Mouse (Mus musculus): ENCODE data around the gene Kctd14.

Kctd14 gene

DNA sequence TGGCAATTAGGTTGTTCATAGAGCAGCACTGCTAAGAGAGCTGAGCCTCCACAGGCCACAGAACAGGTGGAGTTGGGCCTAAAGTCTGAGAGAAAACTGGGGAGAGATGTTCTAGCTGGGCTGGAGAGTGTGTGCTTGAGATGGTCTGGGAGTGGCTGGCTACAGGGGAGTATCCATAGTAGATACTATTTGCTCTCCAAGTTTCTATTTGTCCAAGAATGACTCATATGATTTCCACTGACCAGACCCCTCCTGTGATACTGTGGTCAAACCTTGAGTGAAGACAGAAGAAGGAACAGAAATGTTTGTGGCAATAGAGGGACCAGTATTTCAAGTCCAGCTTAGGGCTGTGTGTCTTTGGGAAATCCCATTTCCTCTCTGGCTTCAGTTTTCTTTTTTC, 12.1 kb upstream of the Kctd14 start:
- DNase-seq (ENCODE audit: low spot score) = no peak

DNA sequence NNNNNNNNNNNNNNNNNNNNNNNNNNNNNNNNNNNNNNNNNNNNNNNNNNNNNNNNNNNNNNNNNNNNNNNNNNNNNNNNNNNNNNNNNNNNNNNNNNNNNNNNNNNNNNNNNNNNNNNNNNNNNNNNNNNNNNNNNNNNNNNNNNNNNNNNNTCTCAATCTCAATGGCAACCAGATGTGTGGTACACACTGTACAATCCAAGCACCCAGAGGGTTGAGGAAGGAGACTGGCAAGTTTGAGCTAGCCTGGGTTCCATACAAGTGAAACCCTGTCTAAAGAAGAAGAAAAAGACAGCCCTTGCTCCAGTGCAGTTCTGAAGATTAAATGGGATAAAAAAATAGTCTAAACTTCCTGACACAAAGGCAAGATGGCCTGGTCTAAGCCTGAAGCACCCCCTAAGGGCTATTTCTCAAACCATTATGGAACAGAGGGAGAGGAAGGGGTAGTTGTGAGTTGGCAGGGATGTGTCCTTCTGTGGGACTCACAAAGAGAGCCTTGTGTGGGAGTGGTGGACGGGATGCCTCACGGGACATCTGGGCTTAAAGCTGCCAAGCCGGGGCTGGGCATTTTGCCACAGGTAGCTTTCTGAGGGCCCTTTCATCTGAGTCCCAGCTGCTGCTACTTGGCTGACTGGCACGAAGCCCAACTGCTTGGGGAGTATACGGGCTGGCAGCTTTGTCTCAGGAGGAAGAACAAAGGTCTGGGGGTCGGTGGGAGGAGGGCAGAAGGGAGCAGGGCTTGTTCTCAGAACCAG, 4.8 kb upstream of the Kctd14 start:
- peak; percentile 89 for DNase-seq (ENCODE audit: low spot score)

DNA sequence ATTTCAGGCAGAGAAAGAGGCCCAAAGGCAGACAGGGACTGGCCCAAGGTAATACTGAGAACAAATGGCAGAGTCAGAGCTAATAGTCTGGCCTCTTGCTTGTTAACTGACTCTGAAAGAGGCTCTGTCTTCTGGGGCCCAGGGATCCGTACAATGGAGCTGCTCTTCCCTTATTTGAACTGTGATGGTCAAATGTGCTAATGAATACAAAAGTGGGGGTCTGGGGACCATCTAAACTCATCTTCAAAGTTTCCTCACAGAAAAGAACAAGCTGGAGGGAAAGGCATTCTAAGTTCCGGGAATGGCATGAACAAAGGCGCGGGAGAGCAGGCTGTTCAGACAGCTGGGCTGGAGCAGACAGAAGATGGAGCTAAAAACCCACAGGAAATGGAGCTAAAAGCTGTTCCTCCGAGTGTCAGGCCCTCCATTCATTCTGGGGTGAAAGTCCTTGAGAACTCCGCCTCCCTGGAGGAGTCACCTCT, 4.0 kb upstream of the Kctd14 start:
- DNase-seq (ENCODE audit: low spot score) = peak; percentile 38

DNA sequence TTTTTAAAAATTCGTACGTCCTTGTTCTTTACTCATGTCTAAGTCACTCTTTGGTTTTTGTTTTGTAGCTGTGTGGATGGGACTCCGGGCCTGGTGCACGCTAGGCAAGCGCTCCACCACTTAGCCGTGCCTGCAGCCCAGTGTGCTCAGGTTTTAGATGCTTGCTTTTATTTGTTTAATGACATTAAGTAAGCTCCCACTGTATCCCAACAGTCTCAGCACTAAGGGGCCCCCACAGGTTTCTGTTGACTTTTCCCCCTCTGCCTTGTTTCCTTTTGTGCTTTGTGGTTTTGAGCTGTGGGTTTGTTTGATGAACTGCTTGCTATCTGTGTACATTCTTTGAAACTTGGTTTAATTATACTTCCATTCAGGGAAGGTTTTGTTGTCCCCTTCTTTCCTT, 1.1 kb downstream of the Kctd14 start:
- no peak for DNase-seq (ENCODE audit: low spot score)

DNA sequence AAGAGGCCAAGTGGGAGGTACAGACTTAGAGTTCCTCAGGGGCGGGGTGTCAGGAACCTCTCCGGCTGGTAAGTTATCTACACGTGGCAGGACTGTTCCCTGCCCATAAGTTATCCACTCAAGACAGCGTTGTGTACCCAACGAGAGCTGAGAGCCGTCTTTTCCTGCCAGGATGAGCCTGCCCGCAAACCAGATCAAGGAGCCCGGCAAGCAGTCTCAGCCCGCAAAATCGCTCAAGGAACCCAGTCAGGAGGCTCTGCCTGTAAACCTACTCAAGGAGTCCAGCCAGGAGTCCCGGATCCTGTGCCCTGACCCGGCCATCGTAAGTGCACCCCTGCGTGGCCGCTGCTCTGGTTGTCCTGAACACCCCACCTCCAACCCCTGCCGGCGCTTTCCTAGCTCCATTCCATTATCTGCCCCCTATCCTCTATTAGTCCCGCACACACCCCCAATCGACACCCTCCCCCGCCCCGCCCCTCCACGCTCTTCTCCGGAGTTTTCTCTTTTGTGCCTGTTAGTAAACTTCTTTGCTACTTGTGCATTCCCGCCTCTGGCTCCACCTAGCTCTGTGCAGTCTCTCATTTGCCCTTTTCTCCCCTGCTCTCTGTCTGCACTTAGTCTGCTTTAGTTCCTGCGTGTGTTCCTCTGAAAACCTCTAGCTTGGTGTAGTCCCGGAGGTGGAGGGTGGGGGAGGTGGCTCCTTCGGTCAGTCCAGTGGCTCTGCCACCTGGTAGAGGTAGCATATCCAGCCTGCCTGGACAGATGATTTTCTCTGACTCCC, 2.2 kb downstream of the Kctd14 start:
- DNase-seq (ENCODE audit: low spot score) = no peak

GRCm38 (mm10) chr7:97454795-97455194, 3.7 kb downstream of the Kctd14 start:
- no peak for DNase-seq (ENCODE audit: low spot score)

- no peak for DNase-seq (ENCODE audit: low spot score)
Observed at GRCm38 (mm10) chr7:97455577-97455976, 4.5 kb downstream of the Kctd14 start.

GRCm38 (mm10) chr7:97473001-97473400, 21.9 kb downstream of the Kctd14 start:
- DNase-seq (ENCODE audit: low spot score) = no peak

DNA sequence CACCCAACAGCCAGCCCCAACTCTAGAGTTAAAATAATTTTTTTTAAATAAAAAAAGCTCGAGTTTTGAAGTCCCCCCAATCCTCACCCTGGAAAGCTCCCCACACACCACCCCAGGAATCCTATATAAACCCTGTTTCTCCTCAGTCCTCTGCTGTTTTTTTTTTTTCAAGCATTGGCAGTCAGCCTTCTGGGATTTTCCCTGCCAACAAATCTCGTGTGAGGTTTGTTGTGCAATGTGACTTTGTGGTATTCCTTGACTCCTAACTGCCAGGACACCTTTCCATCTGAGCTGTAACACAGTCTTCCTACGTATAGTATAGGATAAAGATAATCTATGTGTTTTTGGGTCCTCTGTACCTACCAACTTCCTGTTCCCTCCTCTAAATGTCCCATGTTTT, 28.2 kb downstream of the Kctd14 start:
- no peak for DNase-seq (ENCODE audit: low spot score)

GRCm38 (mm10) chr7:97480290-97480689, 29.2 kb downstream of the Kctd14 start:
- no peak for DNase-seq (ENCODE audit: low spot score)

GRCm38 (mm10) chr7:97480821-97481339, 29.8 kb downstream of the Kctd14 start, which contains the start of gene Ints4:
Gene Ints4, plus strand, starts transcription at chr7:97480956.
- peak; percentile 91 for DNase-seq (ENCODE audit: low spot score)

GRCm38 (mm10) chr7:97483378-97483777, 32.3 kb downstream of the Kctd14 start:
- DNase-seq (ENCODE audit: low spot score) = no peak

DNA sequence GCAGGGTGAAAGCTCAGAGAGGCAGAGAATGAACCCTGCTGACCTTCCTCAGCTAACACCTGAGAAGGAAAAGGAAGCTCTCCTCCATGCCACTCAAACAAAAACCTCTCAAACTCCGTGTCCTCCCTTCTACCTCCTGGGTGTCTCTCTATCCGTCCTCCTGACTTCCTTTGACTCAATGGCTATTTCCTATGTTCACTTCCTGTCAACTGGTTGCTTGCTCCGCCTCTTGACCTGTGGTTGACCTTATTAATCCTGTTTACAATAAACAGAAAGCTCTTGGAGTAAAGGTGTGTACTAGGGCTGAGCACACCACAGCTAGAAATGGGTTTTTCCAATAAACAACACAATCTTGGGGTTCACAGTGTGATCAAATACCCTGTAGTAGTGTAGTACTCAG, 40.0 kb downstream of the Kctd14 start:
- DNase-seq (ENCODE audit: low spot score) = no peak

DNA sequence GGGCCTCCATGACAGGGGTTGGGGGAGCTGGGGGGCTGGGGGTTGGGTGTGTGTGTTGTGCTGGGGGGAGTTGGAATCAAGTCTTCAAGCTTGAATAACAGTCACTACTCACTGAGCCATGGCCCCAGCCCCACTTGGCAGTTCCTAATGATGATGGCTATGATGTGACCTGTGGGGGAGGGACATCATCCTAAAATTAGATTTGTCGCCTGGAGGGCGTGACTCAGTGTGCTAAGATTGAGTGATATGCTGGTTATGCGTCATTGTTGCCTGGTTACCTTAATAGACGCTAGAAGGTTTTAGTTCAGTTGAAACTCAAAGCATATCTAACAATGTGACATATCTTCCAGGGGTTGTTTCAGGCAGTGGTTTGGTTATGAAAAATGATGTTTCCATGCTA, 41.3 kb downstream of the Kctd14 start:
- peak; percentile 18 for DNase-seq (ENCODE audit: low spot score)

DNA sequence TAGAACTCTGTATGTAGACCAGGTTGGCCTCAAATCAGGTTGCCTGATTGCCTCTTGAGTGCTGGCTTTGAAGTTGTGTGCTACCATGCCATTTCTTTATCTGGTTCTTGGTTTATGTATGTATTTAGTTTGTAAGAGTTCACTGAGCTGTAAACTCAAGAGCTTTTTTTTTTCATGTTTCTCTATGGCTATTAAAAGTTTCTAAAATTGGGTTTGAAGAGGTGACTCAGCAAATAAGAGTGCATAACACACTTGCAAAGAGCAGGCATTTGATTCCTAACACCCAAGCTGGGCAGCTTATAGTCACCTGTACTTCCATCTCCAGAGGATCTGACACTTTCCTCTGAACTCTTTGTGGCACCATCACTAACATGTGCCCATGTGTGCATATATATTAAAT, 43.9 kb downstream of the Kctd14 start:
- no peak for DNase-seq (ENCODE audit: low spot score)

GRCm38 (mm10) chr7:97500555-97501209, 49.6 kb downstream of the Kctd14 start:
- DNase-seq (ENCODE audit: low spot score) = no peak
